Mouse (Mus musculus) C2C12 (cell line): ENCODE results near the gene Exoc5. TPM values are rescaled to one million over a fixed set of nuclear protein-coding genes. Genes with fewer than 3 reads are reported as not detected.
"Not testable (repeated sequence)": the region's sequence is repeated elsewhere in the genome, so short reads cannot be mapped to it uniquely, and the experiment has no call there.

Source experiments
- H3K27me3 ChIP-seq: one replicate; pipeline ENCODE4 v1.6.1; 2011; ENCODE audit not compliant: control insufficient read depth, insufficient read depth, insufficient read length
- H3K36me3 ChIP-seq: one replicate; pipeline ENCODE4 v1.6.1; 2011; ENCODE audit not compliant: control insufficient read depth, insufficient read depth
- H3K4me3 ChIP-seq: one replicate; pipeline ENCODE4 v1.5.1; 2011; ENCODE audit warnings: mild to moderate bottlenecking, control low read depth; ENCODE audit not compliant: poor library complexity, insufficient read depth, severe bottlenecking
- H3K79me2 ChIP-seq: one replicate; pipeline ENCODE4 v1.6.1; 2011; ENCODE audit not compliant: control insufficient read depth, insufficient read depth
- H3K79me3 ChIP-seq: one replicate; pipeline ENCODE4 v1.6.1; 2011; ENCODE audit warnings: low read depth, control low read depth
- H3ac ChIP-seq: one replicate; pipeline ENCODE3; 2011; ENCODE audit warnings: low read depth; ENCODE audit not compliant: control insufficient read depth, insufficient read length
- CEBPB ChIP-seq: IDR thresholded peaks from one replicate; pipeline ENCODE4 v1.6.1; 2011; ENCODE audit warnings: low read depth, mild to moderate bottlenecking, control low read depth, moderate library complexity
- CTCF ChIP-seq: IDR thresholded peaks from one replicate; pipeline ENCODE4 v1.5.1; 2011; ENCODE audit not compliant: control insufficient read depth, insufficient read depth, insufficient read length
- FOSL1 ChIP-seq: IDR thresholded peaks from one replicate; pipeline ENCODE4 v1.8.0; 2011; ENCODE audit warnings: mild to moderate bottlenecking, low read length; ENCODE audit not compliant: poor library complexity, insufficient read depth, severe bottlenecking
- MAX ChIP-seq: IDR thresholded peaks from one replicate; pipeline ENCODE4 v1.6.1; 2011; ENCODE audit warnings: mild to moderate bottlenecking, control low read depth
- MYOD1 ChIP-seq: IDR thresholded peaks from one replicate; pipeline ENCODE4 v1.6.1; 2011; ENCODE audit warnings: low read depth; ENCODE audit not compliant: control insufficient read depth, insufficient read length
- MYOG ChIP-seq: IDR thresholded peaks from one replicate; pipeline ENCODE4 v1.6.1; 2011; ENCODE audit not compliant: control insufficient read depth, insufficient read length; ENCODE audit errors: extremely low read depth
- USF1 ChIP-seq: IDR thresholded peaks from one replicate; pipeline ENCODE4 v1.6.1; 2011; ENCODE audit warnings: low read depth, mild to moderate bottlenecking, control low read depth, moderate library complexity
- long read RNA-seq, 2 experiments: library from polyadenylated mRNA; unstranded; transcript quantifications; one replicate each; pipeline ENCODE4 v2.0.0; 2019 to 2020
- polyA plus RNA-seq: library from polyadenylated mRNA; unstranded; fragments of >200 nt; fragmentation: generic; extraction: Trizol; gene quantifications from one replicate; pipeline ENCODE4 v1.2.1, GENCODE M21; 2012; ENCODE audit warnings: missing spikeins

The Exoc5 gene
- polyA plus RNA-seq = 12.9 TPM
- long read RNA-seq, experiment 1, full-length matches to known transcripts = 10 of 14 reads
- long read RNA-seq, experiment 1, partial matches to known transcripts = 1 of 14 reads
- long read RNA-seq, experiment 1, other reads (novel, unspliced or antisense) = 3 of 14 reads
- long read RNA-seq, experiment 2, full-length matches to known transcripts = 476 of 585 reads
- long read RNA-seq, experiment 2, partial matches to known transcripts = 18 of 585 reads
- long read RNA-seq, experiment 2, other reads (novel, unspliced or antisense) = 91 of 585 reads

DNA sequence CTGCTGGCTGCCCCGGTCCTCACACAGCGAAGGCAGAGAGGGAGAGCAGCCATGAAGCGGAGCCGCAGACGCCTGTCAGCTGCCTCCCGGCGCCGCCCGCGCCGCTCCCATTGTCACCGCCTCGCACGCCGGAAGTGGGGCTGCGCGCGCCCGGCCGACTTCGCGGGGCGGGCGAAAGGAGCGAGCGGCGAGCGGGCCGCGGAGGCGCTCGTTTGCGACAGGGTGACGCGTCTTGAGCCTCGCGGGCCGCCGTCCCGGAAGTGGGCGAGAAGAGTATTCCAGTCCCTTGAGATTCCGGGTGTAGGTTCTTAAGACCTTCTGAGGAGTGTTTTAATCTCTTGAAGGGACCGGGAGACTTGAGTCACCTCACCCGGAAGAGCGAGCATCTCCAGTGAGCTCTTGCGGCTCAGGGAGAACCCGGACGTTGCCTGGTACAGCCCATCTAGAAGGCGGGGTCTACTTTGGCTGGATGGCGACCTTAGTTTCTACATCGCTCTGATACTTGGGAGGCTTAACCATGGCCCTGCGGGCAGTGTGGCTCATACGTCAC is at the start of gene Exoc5:
Exoc5 (minus strand) TSS at position 380 of the 550 bp plus-strand sequence.
- Histone ChIP-seq H3K27me3 (no peaks in the 10 kb centered on the region), H3K79me3 (peaks cover 59% of the 10 kb centered on the region), H3K36me3 (peaks cover 6% of the 10 kb centered on the region), H3K79me2 (peaks cover 86% of the 10 kb centered on the region), H3K4me3 (peak within 1 kb of the TSS; percentile 72), H3ac (peak within 1 kb of the TSS; percentile 96)
- TF ChIP-seq MAX (no peak), MYOG (no peak), CEBPB (no peak), MYOD1 (no peak), FOSL1 (no peak)

DNA sequence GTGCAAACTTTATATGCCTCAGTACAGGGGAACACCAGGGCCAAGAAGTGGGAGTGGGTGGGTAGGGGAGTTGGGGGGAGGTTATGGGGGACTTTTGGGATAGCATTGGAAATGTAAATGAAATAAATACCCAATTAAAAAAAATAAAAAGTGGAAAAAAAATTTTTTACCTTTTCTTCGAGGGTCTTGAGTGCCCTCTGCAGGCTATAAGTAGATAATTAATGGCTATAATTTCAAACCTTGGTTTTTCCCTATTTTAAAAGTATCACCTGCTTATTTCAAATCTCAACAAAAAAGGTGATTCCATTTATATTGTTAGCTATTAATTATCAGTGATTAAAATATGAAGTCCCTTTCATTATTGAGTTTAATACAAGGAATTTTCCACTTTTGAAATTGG is 25.3 kb upstream of the Exoc5 start:
- not testable (repeated sequence) for H3K79me3 ChIP-seq, H3K27me3 ChIP-seq, H3ac ChIP-seq, H3K4me3 ChIP-seq, H3K79me2 ChIP-seq
- peaks cover 11% of the 10 kb centered on the region for H3K36me3 ChIP-seq

DNA sequence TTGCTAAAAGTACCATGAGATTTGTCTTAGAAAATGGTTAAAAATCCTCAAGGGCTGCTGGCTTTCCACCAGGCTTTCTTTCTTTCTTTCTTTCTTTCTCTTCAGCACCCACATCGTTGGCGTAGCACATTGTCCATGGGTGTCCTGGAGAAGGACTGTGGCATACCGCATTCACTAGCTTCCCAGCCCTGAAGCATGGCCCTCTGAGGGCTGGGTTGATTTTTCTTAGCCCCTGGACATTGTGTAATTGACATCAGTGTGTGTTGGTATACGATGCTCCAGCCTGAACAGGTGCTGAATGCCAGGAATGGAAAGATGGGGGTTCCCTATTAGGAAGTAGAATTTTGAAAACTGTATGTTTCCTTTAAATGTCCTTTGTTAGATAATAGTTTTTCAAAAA is 24.8 kb upstream of the Exoc5 start:
- TF ChIP-seq CTCF (no peak), USF1 (no peak), CEBPB (no peak), FOSL1 (no peak), MAX (no peak), MYOD1 (no peak), MYOG (no peak)
- no peaks in the 10 kb centered on the region for H3K27me3 ChIP-seq
- H3K79me2 ChIP-seq = no peaks in the 10 kb centered on the region
- no peaks in the 10 kb centered on the region for H3K79me3 ChIP-seq
- peaks cover 15% of the 10 kb centered on the region for H3K36me3 ChIP-seq
- no peak overlapping the region for H3ac ChIP-seq
- H3K4me3 ChIP-seq = no peak overlapping the region

DNA sequence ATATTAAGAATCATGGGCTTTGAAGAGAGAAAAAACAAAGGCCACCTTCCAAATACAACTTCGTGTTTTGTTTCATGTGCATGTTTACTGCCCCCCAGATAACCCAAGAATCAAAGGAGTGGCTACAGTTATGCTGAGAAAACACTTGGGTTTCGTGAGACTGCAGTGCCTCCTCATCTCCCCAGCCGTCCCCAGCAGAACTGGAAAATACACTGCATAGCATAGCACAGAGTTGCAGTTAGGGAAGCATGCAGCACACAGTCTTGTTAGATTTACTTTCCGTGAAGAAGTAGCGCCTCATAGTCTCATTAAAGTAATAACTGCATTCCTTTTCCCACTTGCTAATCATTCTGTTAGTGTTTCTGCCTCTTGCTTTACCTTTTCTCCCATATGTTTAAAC is 23.6 kb upstream of the Exoc5 start:
- Histone ChIP-seq H3K27me3 (no peaks in the 10 kb centered on the region), H3K79me3 (no peaks in the 10 kb centered on the region), H3K36me3 (peaks cover 16% of the 10 kb centered on the region), H3K4me3 (no peak overlapping the region), H3ac (no peak overlapping the region), H3K79me2 (no peaks in the 10 kb centered on the region)
- no peak for TF ChIP-seq MYOD1
- TF ChIP-seq MAX = no peak
- no peak for TF ChIP-seq CEBPB
- TF ChIP-seq FOSL1 = no peak
- no peak for TF ChIP-seq MYOG
- no peak for TF ChIP-seq USF1
- TF ChIP-seq CTCF = no peak

DNA sequence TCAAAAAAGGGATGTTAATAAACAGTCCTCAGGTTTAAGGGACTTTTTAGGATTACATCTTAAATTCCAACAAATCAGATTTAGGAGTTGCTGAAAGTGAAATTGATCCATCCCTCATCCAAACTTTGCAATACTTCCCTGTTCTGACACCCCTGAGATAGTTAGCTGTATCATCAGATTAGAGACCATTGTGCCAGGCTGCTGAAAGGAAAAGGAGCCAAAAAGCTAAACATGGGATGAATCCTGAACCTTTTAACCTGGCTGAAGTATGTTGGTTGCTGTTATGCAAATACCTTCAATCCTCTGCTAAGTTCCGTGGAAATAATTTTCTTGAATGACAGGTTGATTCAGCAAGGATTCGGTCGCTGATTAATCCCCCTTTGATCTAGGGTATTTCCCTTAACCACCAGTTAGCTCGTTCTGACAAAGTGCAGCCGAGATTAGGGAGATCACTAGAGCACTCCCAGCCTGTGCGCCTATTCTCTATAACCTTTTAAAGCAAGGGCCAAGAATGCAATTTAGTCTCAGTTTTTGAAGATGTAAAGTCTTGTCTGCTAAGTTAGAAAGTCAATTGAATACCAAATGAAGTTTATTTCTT is 23.1 kb upstream of the Exoc5 start:
- Histone ChIP-seq H3ac (no peak overlapping the region), H3K27me3 (no peaks in the 10 kb centered on the region), H3K4me3 (no peak overlapping the region), H3K79me3 (no peaks in the 10 kb centered on the region), H3K36me3 (peaks cover 18% of the 10 kb centered on the region), H3K79me2 (no peaks in the 10 kb centered on the region)
- TF ChIP-seq CEBPB (no peak), MYOD1 (no peak), USF1 (no peak), FOSL1 (no peak), MYOG (no peak), CTCF (no peak), MAX (no peak)
